Mouse (Mus musculus) olfactory bulb, adult 2 months (tissue): ENCODE data around the gene Sf3b4.

ENCODE experiments used
- CTCF ChIP-seq: fragments of 200-500 bp; IDR thresholded peaks from 2 replicates; pipeline ENCODE4 v1.5.1; 2012; ENCODE audit warnings: low read depth, mild to moderate bottlenecking, low read length, moderate library complexity; ENCODE audit not compliant: insufficient read depth
- POLR2A ChIP-seq: fragments of 200-500 bp; IDR thresholded peaks from 2 replicates; pipeline ENCODE4 v1.6.1; 2012; ENCODE audit warnings: mild to moderate bottlenecking, low read depth, low read length, moderate library complexity; ENCODE audit not compliant: insufficient read depth

DNA sequence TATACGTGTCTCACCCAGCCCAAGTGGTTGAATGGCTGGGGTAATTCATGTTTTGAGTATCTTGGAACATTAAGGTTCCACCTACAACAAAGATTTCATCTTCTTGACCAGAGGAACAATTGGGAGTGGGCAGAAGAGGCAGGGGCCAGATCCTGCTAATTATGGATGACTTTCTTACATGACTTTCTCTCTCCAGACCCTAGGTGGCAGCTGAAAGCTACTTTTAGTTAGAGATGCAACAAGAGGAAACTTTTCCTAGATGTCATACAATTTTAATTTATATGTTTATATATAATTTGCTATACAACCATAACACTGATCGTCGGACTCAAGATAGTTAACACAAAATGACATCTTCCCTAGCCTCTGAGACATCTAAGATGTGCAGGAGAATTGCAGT lies 35.7 kb downstream of the Sf3b4 start:
- no peak for TF ChIP-seq CTCF
- TF ChIP-seq POLR2A = no peak
